Mouse (Mus musculus): Measurements from ENCODE around the gene Madcam1. TPM values are rescaled to one million over a fixed set of nuclear protein-coding genes. Genes with fewer than 3 reads are reported as not detected.
A peak's percentile ranks its signal among the peaks of the same experiment; 100 is the strongest.

The Madcam1 gene
- polyA plus RNA-seq, 1 experiment from 2014 or later, result 33.7 TPM

DNA sequence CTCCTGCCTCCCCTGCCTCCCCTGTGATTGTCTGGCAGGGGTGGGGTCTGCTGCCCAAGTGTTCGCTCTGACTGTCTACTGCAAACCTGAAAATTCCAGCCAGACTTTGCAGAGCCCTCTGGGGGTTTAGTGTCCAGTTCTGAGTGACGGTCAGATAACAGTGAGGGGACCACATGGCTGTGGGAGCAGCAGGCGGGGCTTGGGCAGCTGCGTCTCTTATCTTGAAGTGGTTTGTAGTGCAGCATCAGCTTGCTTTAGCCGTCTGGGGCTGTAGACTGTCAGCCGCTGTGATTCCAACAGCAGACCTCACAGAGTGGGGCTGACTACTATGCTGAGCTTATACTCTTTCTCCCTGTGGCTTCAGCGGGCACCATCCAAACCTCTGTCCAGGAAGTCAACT is 44.9 kb downstream of the Madcam1 start:
- WGBS, result 55% methylated on average over 7 of the region's 7 CpGs
- Histone ChIP-seq H3K27me3 (ENCODE audit: control insufficient read depth, insufficient read depth, low read length) (peaks cover 6% of the 10 kb centered on the region; the same call in 1 of the 2 replicates), H3K4me3 (replicated peaks; ENCODE audit: low read length) (no peak overlapping the region), H3K36me3 (ENCODE audit: control insufficient read depth, insufficient read depth, low read length) (peaks cover 34% of the 10 kb centered on the region), H3K4me2 (ENCODE audit: low read depth, low read length) (no peak overlapping the region), H3K9ac (ENCODE audit: low read length) (no peak overlapping the region), H3K9me3 (replicated peaks; ENCODE audit: control insufficient read depth, low read length) (no peaks in the 10 kb centered on the region), H3K4me1 (ENCODE audit: control insufficient read depth, insufficient read depth, low read length) (peaks cover 23% of the 10 kb centered on the region), H3K27ac (ENCODE audit: low read length) (no peak overlapping the region)
- no peak for ATAC-seq (ENCODE audit: insufficient read depth, low FRiP score)

DNA sequence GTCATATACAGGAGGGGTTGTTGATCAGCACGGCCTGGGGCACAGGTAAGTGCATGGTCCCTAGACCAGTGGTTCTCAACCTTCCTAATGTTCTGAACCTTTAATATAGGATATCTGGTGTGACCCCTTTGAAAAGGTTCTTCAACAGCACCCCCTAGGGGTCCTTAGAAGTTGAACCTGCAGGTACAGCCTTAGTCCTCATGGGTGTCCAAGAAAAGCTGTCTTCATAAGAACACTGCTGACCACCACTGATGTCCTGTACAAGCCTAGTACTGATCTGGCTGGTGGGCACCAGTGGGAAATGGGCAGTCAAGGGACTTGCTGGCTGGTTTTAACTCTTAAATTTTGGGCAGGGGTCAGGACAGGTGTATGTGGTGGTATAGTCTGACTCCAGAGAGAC is 47.7 kb downstream of the Madcam1 start:
- H3K9me3 ChIP-seq (replicated peaks; ENCODE audit: control insufficient read depth, low read length), result no peaks in the 10 kb centered on the region
- no peak overlapping the region for H3K4me2 ChIP-seq (ENCODE audit: low read depth, low read length)
- peaks cover 28% of the 10 kb centered on the region for H3K27me3 ChIP-seq (ENCODE audit: control insufficient read depth, insufficient read depth, low read length)
- no peak overlapping the region for H3K9ac ChIP-seq (ENCODE audit: low read length)
- H3K4me3 ChIP-seq (replicated peaks; ENCODE audit: low read length), result no peak overlapping the region
- peaks cover 34% of the 10 kb centered on the region for H3K36me3 ChIP-seq (ENCODE audit: control insufficient read depth, insufficient read depth, low read length)
- ATAC-seq (ENCODE audit: insufficient read depth, low FRiP score), result peak; percentile 6; the same call in 1 of the 2 replicates
- no peak overlapping the region for H3K27ac ChIP-seq (ENCODE audit: low read length)
- H3K4me1 ChIP-seq (ENCODE audit: control insufficient read depth, insufficient read depth, low read length), result peaks cover 8% of the 10 kb centered on the region
- 85% methylated on average over 1 of the region's 1 CpGs for WGBS

GRCm38 (mm10) chr10:79712499-79713126 is 48.3 kb downstream of the Madcam1 start:
- Histone ChIP-seq H3K36me3 (ENCODE audit: control insufficient read depth, insufficient read depth, low read length) (peaks cover 34% of the 10 kb centered on the region), H3K9me3 (replicated peaks; ENCODE audit: control insufficient read depth, low read length) (no peaks in the 10 kb centered on the region), H3K4me1 (ENCODE audit: control insufficient read depth, insufficient read depth, low read length) (peaks cover 11% of the 10 kb centered on the region), H3K9ac (ENCODE audit: low read length) (no peak overlapping the region), H3K4me3 (replicated peaks; ENCODE audit: low read length) (no peak overlapping the region), H3K27ac (ENCODE audit: low read length) (no peak overlapping the region), H3K4me2 (ENCODE audit: low read depth, low read length) (no peak overlapping the region), H3K27me3 (ENCODE audit: control insufficient read depth, insufficient read depth, low read length) (peaks cover 34% of the 10 kb centered on the region)
- ATAC-seq (ENCODE audit: insufficient read depth, low FRiP score), result peak; percentile 45; the same call in 1 of the 2 replicates
- 19% methylated on average over 4 of the region's 6 CpGs for WGBS

DNA sequence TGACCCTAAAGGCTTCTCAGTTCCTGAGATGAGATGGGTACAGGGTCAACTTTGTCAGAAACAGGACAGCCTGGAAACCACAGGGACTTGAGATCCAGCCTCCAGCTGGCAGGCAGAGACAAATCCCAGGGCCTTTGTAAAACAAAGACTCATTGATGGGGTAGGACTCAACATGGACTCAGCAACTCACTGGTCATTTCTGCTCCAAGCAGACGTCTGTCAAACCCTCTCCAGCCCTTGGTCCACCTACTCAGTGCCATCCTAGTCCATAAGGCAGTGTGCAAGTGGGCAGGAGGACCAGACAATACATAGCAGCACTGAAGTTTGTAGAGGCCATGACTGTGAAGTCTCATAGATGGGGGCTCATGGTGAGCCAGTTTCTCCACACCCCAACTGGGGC is 48.8 kb downstream of the Madcam1 start:
- no peaks in the 10 kb centered on the region for H3K9me3 ChIP-seq (replicated peaks; ENCODE audit: control insufficient read depth, low read length)
- peaks cover 34% of the 10 kb centered on the region for H3K36me3 ChIP-seq (ENCODE audit: control insufficient read depth, insufficient read depth, low read length)
- 22% methylated on average over 1 of the region's 1 CpGs for WGBS
- H3K27me3 ChIP-seq (ENCODE audit: control insufficient read depth, insufficient read depth, low read length), result peaks cover 39% of the 10 kb centered on the region
- no peak overlapping the region for H3K4me3 ChIP-seq (replicated peaks; ENCODE audit: low read length)
- ATAC-seq (ENCODE audit: insufficient read depth, low FRiP score), result no peak
- no peak overlapping the region for H3K9ac ChIP-seq (ENCODE audit: low read length)
- H3K4me2 ChIP-seq (ENCODE audit: low read depth, low read length), result no peak overlapping the region
- H3K27ac ChIP-seq (ENCODE audit: low read length), result no peak overlapping the region
- peaks cover 14% of the 10 kb centered on the region for H3K4me1 ChIP-seq (ENCODE audit: control insufficient read depth, insufficient read depth, low read length)

GRCm38 (mm10) chr10:79714996-79715395 is 50.6 kb downstream of the Madcam1 start:
- ATAC-seq (ENCODE audit: insufficient read depth, low FRiP score), result no peak
- 62% methylated on average over 4 of the region's 4 CpGs for WGBS

GRCm38 (mm10) chr10:79716254-79716987 is 52.1 kb downstream of the Madcam1 start, which contains the start of gene Hcn2:
TSS of gene Hcn2 (plus strand) at chr10:79716634.
- 0 out of 2 replicates have a peak, but pooled peaks have one; percentile 23 for ATAC-seq (ENCODE audit: insufficient read depth, low FRiP score)
- Histone ChIP-seq H3K4me2 (ENCODE audit: low read depth, low read length) (peak within 1 kb of the TSS; percentile 95), H3K9me3 (replicated peaks; ENCODE audit: control insufficient read depth, low read length) (no peaks in the 10 kb centered on the region), H3K9ac (ENCODE audit: low read length) (peak within 1 kb of the TSS; percentile 66), H3K4me1 (ENCODE audit: control insufficient read depth, insufficient read depth, low read length) (peaks cover 14% of the 10 kb centered on the region), H3K4me3 (replicated peaks; ENCODE audit: low read length) (peak within 1 kb of the TSS; percentile 63), H3K36me3 (ENCODE audit: control insufficient read depth, insufficient read depth, low read length) (peaks cover 7% of the 10 kb centered on the region), H3K27ac (ENCODE audit: low read length) (no peak within 1 kb of the TSS), H3K27me3 (ENCODE audit: control insufficient read depth, insufficient read depth, low read length) (peaks cover 41% of the 10 kb centered on the region)
- 3% methylated on average over 61 of the region's 91 CpGs for WGBS

More at GRCm38 (mm10) chr10:79714996-79715395, 50.6 kb downstream of the Madcam1 start:
- Histone ChIP-seq H3K4me3 (replicated peaks; ENCODE audit: low read length) (no peak overlapping the region), H3K36me3 (ENCODE audit: control insufficient read depth, insufficient read depth, low read length) (peaks cover 21% of the 10 kb centered on the region), H3K27ac (ENCODE audit: low read length) (no peak overlapping the region), H3K9ac (ENCODE audit: low read length) (no peak overlapping the region), H3K4me1 (ENCODE audit: control insufficient read depth, insufficient read depth, low read length) (peaks cover 14% of the 10 kb centered on the region), H3K9me3 (replicated peaks; ENCODE audit: control insufficient read depth, low read length) (no peaks in the 10 kb centered on the region), H3K27me3 (ENCODE audit: control insufficient read depth, insufficient read depth, low read length) (peaks cover 41% of the 10 kb centered on the region), H3K4me2 (ENCODE audit: low read depth, low read length) (no peak overlapping the region)

GRCm38 (mm10) chr10:79716988-79717355 is 52.6 kb downstream of the Madcam1 start:
- Histone ChIP-seq H3K4me1 (ENCODE audit: control insufficient read depth, insufficient read depth, low read length) (peaks cover 14% of the 10 kb centered on the region), H3K4me3 (replicated peaks; ENCODE audit: low read length) (peak overlapping the region; percentile 63), H3K4me2 (ENCODE audit: low read depth, low read length) (peak overlapping the region; percentile 95), H3K27me3 (ENCODE audit: control insufficient read depth, insufficient read depth, low read length) (peaks cover 41% of the 10 kb centered on the region), H3K36me3 (ENCODE audit: control insufficient read depth, insufficient read depth, low read length) (peaks cover 2% of the 10 kb centered on the region; the same call in 1 of the 2 replicates), H3K9ac (ENCODE audit: low read length) (peak overlapping the region; percentile 66), H3K27ac (ENCODE audit: low read length) (no peak overlapping the region), H3K9me3 (replicated peaks; ENCODE audit: control insufficient read depth, low read length) (no peaks in the 10 kb centered on the region)
- WGBS, result under 1% methylated on average over 44 of the region's 44 CpGs
- no peak for ATAC-seq (ENCODE audit: insufficient read depth, low FRiP score)

- no peak for ATAC-seq (ENCODE audit: insufficient read depth, low FRiP score)
- WGBS, result 4% methylated on average over 43 of the region's 43 CpGs
Observed at GRCm38 (mm10) chr10:79717640-79718357, 53.4 kb downstream of the Madcam1 start.

More at GRCm38 (mm10) chr10:79717640-79718357, 53.4 kb downstream of the Madcam1 start:
- Histone ChIP-seq H3K4me1 (ENCODE audit: control insufficient read depth, insufficient read depth, low read length) (peaks cover 14% of the 10 kb centered on the region), H3K27me3 (ENCODE audit: control insufficient read depth, insufficient read depth, low read length) (peaks cover 41% of the 10 kb centered on the region), H3K4me3 (replicated peaks; ENCODE audit: low read length) (peak overlapping the region; percentile 63), H3K4me2 (ENCODE audit: low read depth, low read length) (peak overlapping the region; percentile 95), H3K36me3 (ENCODE audit: control insufficient read depth, insufficient read depth, low read length) (no peaks in the 10 kb centered on the region), H3K9ac (ENCODE audit: low read length) (no peak overlapping the region), H3K27ac (ENCODE audit: low read length) (no peak overlapping the region), H3K9me3 (replicated peaks; ENCODE audit: control insufficient read depth, low read length) (no peaks in the 10 kb centered on the region)
